Mouse (Mus musculus) intestine, postnatal 0 days (tissue): ENCODE data around the gene Dnah14. TPM values are rescaled to one million over a fixed set of nuclear protein-coding genes. Genes with fewer than 3 reads are reported as not detected.

Source experiments
- ATAC-seq: fragments of 200-750 bp; cut with Nextera tagmentation; 2 replicates; pipeline ENCODE4 v1.8.0; 2017; ENCODE audit warnings: mild to moderate bottlenecking, moderate TSS enrichment, moderate library complexity
- H3K27ac ChIP-seq: fragments of 300-500 bp; sonication (generic); 2 replicates; pipeline ENCODE4 v1.5.1; 2014; ENCODE audit warnings: mild to moderate bottlenecking, low read depth, low read length, moderate library complexity
- H3K27me3 ChIP-seq: fragments of 300-500 bp; sonication (generic); replicated peaks from 2 replicates; pipeline ENCODE4 v1.6.1; 2014; ENCODE audit warnings: low read length, mixed read lengths; ENCODE audit not compliant: control insufficient read depth, insufficient read depth
- H3K36me3 ChIP-seq: fragments of 300-500 bp; sonication (generic); 2 replicates; pipeline ENCODE4 v1.6.1; 2014; ENCODE audit warnings: mild to moderate bottlenecking, moderate library complexity; ENCODE audit not compliant: control insufficient read depth, insufficient read depth
- H3K4me1 ChIP-seq: fragments of 300-500 bp; sonication (generic); replicated peaks from 2 replicates; pipeline ENCODE4 v1.6.1; 2014; ENCODE audit warnings: antibody characterized with exemption, low read length, mixed read lengths; ENCODE audit not compliant: control insufficient read depth, insufficient read depth
- H3K4me2 ChIP-seq: fragments of 300-500 bp; sonication (generic); replicated peaks from 2 replicates; pipeline ENCODE4 v1.6.1; 2014; ENCODE audit warnings: low read depth, mild to moderate bottlenecking, moderate library complexity
- H3K4me3 ChIP-seq: fragments of 300-500 bp; sonication (generic); 2 replicates; pipeline ENCODE4 v1.5.1; 2014; ENCODE audit warnings: low read depth, low read length
- H3K9ac ChIP-seq: fragments of 300-500 bp; sonication (generic); 2 replicates; pipeline ENCODE4 v1.6.1; 2014; ENCODE audit warnings: mild to moderate bottlenecking, low read depth, low read length
- H3K9me3 ChIP-seq: fragments of 300-500 bp; sonication (generic); 2 replicates; pipeline ENCODE4 v1.6.1; 2016; ENCODE audit warnings: mixed run types; ENCODE audit not compliant: control insufficient read depth
- CTCF ChIP-seq: sonication (generic); IDR thresholded peaks from 2 replicates; pipeline ENCODE4 v1.5.1; 2016; ENCODE audit warnings: low read depth, mild to moderate bottlenecking, control low read depth, antibody characterized with exemption, moderate library complexity
- WGBS: fragments of 180-500 bp; shearing (Covaris S2); extraction: QIAGEN DNeasy Blood & Tissue Kit; methylation state at CpG from one replicate; pipeline ENCODE4 v1.1.7; 2014; 5-methylcytosine and 5-hydroxymethylcytosine counted together
- polyA plus RNA-seq: library from polyadenylated mRNA; unstranded; fragments of >200 nt; fragmentation: Nextera tagmentation; extraction: Ambion mirVana; gene quantifications from 2 replicates; pipeline ENCODE4 v1.2.1, GENCODE M21; 2015

The Dnah14 gene
- polyA plus RNA-seq, 1 experiment from 2014 or later = 1.2 TPM

GRCm38 (mm10) chr1:181793541-181793940 lies 217.2 kb downstream of the Dnah14 start:
- no peak overlapping the region for H3K27ac ChIP-seq
- TF ChIP-seq CTCF = no peak
- H3K9me3 ChIP-seq = no peaks in the 10 kb centered on the region
- no peak overlapping the region for H3K4me3 ChIP-seq
- H3K27me3 ChIP-seq = no peaks in the 10 kb centered on the region
- H3K4me1 ChIP-seq = no peaks in the 10 kb centered on the region
- H3K36me3 ChIP-seq = no peaks in the 10 kb centered on the region
- WGBS = 36% methylated on average over 2 of the region's 2 CpGs
- ATAC-seq = no peak
- no peak overlapping the region for H3K9ac ChIP-seq
- H3K4me2 ChIP-seq = no peak overlapping the region

GRCm38 (mm10) chr1:181799911-181800310 lies 223.6 kb downstream of the Dnah14 start:
- H3K27me3 ChIP-seq = no peaks in the 10 kb centered on the region
- H3K27ac ChIP-seq = no peak overlapping the region
- TF ChIP-seq CTCF = no peak
- H3K4me1 ChIP-seq = no peaks in the 10 kb centered on the region
- no peaks in the 10 kb centered on the region for H3K9me3 ChIP-seq
- ATAC-seq = no peak
- H3K4me3 ChIP-seq = no peak overlapping the region
- H3K36me3 ChIP-seq = no peaks in the 10 kb centered on the region
- H3K9ac ChIP-seq = no peak overlapping the region
- H3K4me2 ChIP-seq = no peak overlapping the region
- WGBS = 83% methylated on average over 3 of the region's 3 CpGs

- 83% methylated on average over 4 of the region's 4 CpGs for WGBS
- H3K9me3 ChIP-seq = no peaks in the 10 kb centered on the region
- H3K36me3 ChIP-seq = no peaks in the 10 kb centered on the region
- no peaks in the 10 kb centered on the region for H3K27me3 ChIP-seq
- no peak overlapping the region for H3K27ac ChIP-seq
- no peak for ATAC-seq
- no peak overlapping the region for H3K9ac ChIP-seq
- no peak for TF ChIP-seq CTCF
- H3K4me2 ChIP-seq = no peak overlapping the region
- no peak overlapping the region for H3K4me3 ChIP-seq
- no peaks in the 10 kb centered on the region for H3K4me1 ChIP-seq
Observed at GRCm38 (mm10) chr1:181800667-181801066, 224.3 kb downstream of the Dnah14 start.

GRCm38 (mm10) chr1:181811481-181812223 lies 235.3 kb downstream of the Dnah14 start:
- no peak overlapping the region for H3K9ac ChIP-seq
- H3K27ac ChIP-seq = no peak overlapping the region
- TF ChIP-seq CTCF = no peak
- H3K9me3 ChIP-seq = no peaks in the 10 kb centered on the region
- no peaks in the 10 kb centered on the region for H3K27me3 ChIP-seq
- no peak for ATAC-seq
- no peak overlapping the region for H3K4me2 ChIP-seq
- peaks cover 28% of the 10 kb centered on the region for H3K36me3 ChIP-seq
- 84% methylated on average over 18 of the region's 18 CpGs for WGBS
- H3K4me1 ChIP-seq = no peaks in the 10 kb centered on the region
- H3K4me3 ChIP-seq = no peak overlapping the region

- H3K27me3 ChIP-seq = no peaks in the 10 kb centered on the region
- no peaks in the 10 kb centered on the region for H3K4me1 ChIP-seq
- H3K9me3 ChIP-seq = no peaks in the 10 kb centered on the region
- 92% methylated on average over 7 of the region's 7 CpGs for WGBS
- peaks cover 83% of the 10 kb centered on the region for H3K36me3 ChIP-seq
- TF ChIP-seq CTCF = no peak
- no peak overlapping the region for H3K4me3 ChIP-seq
- no peak overlapping the region for H3K27ac ChIP-seq
- H3K4me2 ChIP-seq = no peak overlapping the region
- ATAC-seq = no peak
- H3K9ac ChIP-seq = no peak overlapping the region
Observed at GRCm38 (mm10) chr1:181826716-181827115, 250.4 kb downstream of the Dnah14 start.

GRCm38 (mm10) chr1:181828365-181828764 lies 252.0 kb downstream of the Dnah14 start:
- Histone ChIP-seq H3K4me2 (no peak overlapping the region), H3K4me1 (no peaks in the 10 kb centered on the region), H3K9ac (no peak overlapping the region), H3K4me3 (no peak overlapping the region), H3K9me3 (no peaks in the 10 kb centered on the region), H3K27ac (no peak overlapping the region), H3K27me3 (no peaks in the 10 kb centered on the region), H3K36me3 (peaks cover 83% of the 10 kb centered on the region)
- ATAC-seq = no peak
- peak; percentile 52 for TF ChIP-seq CTCF
- 94% methylated on average over 5 of the region's 5 CpGs for WGBS

GRCm38 (mm10) chr1:181832720-181833119 lies 256.4 kb downstream of the Dnah14 start:
- Histone ChIP-seq H3K36me3 (peaks cover 70% of the 10 kb centered on the region), H3K9ac (no peak overlapping the region), H3K27me3 (no peaks in the 10 kb centered on the region), H3K4me1 (no peaks in the 10 kb centered on the region), H3K9me3 (no peaks in the 10 kb centered on the region), H3K4me2 (no peak overlapping the region), H3K27ac (no peak overlapping the region), H3K4me3 (no peak overlapping the region)
- 0 out of 2 replicates have a peak, but pooled peaks have one; percentile 7 for TF ChIP-seq CTCF
- 88% methylated on average over 5 of the region's 5 CpGs for WGBS
- ATAC-seq = no peak
